8 mouse cellular contexts compared by ENCODE assay signal in the genomic region with DNA sequence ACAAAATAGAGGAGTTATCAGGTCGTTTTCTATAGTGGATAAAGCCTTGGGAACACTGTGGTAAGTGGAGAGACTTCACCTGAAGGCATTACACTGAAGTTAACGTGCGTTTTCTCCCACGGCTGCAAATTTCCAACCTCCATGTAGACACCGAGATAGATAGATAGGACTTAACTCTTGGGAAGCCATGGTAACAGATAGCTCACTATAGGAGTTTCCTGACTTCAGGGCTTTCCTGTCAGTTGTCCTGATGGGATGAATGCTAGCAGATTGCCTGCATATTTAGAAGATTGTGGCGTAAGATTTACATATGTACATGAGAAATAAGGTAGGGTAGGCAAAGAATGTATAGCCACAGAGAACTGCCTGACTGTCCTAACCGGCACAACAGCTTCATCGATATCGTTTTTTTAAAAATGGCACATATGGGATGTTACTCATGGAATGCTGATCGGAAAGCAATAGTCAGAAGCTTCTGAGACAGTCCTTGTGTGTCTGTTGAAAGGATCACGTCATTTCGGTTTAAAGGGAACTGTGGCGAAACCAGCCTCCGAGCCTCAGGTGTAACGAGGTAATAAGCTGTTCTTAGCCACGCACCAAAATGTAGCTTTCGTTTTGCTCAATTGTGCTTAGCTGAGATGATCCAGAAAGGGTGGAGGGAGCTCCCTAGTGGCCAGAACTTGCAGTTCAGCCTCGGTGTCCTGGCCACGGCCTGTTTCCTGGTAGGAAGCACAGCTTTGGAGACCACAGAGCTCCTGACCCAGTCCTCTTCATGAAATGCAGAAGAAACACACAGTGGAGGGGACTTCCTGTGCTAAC.
DNase-seq lines count a peak whose midpoint lies in the region; ATAC-seq and TF ChIP-seq lines count a peak whose summit lies in the region.

No protein-coding gene starts in this region.

- peaks cover 2% of the 10 kb centered on the region; the same call in 1 of the 2 replicates for H3K27me3 ChIP-seq in ES-Bruce4 (ENCODE audit: control insufficient read depth, insufficient read depth, low read length, poor library complexity, severe bottlenecking)
- no peaks in the 10 kb centered on the region for H3K27me3 ChIP-seq in forebrain, embryonic 14.5 days (replicated peaks; ENCODE audit: control insufficient read depth, insufficient read depth, low read length)
- no peaks in the 10 kb centered on the region for H3K27me3 ChIP-seq in neural tube, embryonic 15.5 days (replicated peaks)

- WGBS in forebrain, embryonic 14.5 days = 46% methylated on average over 19 of the region's 19 CpGs
- 40% methylated on average over 19 of the region's 19 CpGs for WGBS in neural tube, embryonic 15.5 days

- no peak overlapping the region for H3K9ac ChIP-seq in ES-Bruce4 (ENCODE audit: low read depth, poor library complexity, severe bottlenecking)
- peak overlapping the region; percentile 43; the same call in 1 of the 2 replicates for H3K9ac ChIP-seq in forebrain, embryonic 14.5 days (ENCODE audit: low read length)
- H3K9ac ChIP-seq in neural tube, embryonic 15.5 days (replicated peaks) = no peak overlapping the region; the same call in 1 of the 2 replicates

- peak; percentile 83 for TF ChIP-seq CTCF in ES-Bruce4 (IDR thresholded peaks at IDR 0.05; ENCODE audit: low read depth, low read length)

- intact Hi-C loops in heart, postnatal 14 days (cut with DNase I) = loop anchor here (1.0 kb wide), 1 partner anchor 404 kb away; no protein-coding TSS in a partner anchor

- peak; percentile 79 for DNase-seq in cerebellum, adult 11 months
- peak; percentile 85 for DNase-seq in forebrain, embryonic 14.5 days (ENCODE audit: low spot score)
- peak; percentile 80 to 89 for DNase-seq in heart, postnatal 14 days
- DNase-seq in layer of hippocampus, adult 11-12 months (ENCODE audit: low spot score) = peak; percentile 87
- DNase-seq in lung, adult 18-20 months = peak; percentile 84 to 88
- DNase-seq in testis, postnatal 14 days (ENCODE audit: low spot score) = peak; percentile 46

- TF ChIP-seq EP300 in ES-Bruce4 (IDR thresholded peaks at IDR 0.05; ENCODE audit: insufficient read depth, low read depth, low read length) = no peak

- H3K4me2 ChIP-seq in forebrain, embryonic 14.5 days (ENCODE audit: low read length) = peak overlapping the region; percentile 46
- H3K4me2 ChIP-seq in neural tube, embryonic 15.5 days = peak overlapping the region; percentile 54

- H3K4me3 ChIP-seq in ES-Bruce4 (ENCODE audit: low read depth, low read length) = no peak overlapping the region
- H3K4me3 ChIP-seq in forebrain, embryonic 14.5 days (ENCODE audit: low read depth, low read length) = peak overlapping the region; percentile 19; the same call in 1 of the 2 replicates
- H3K4me3 ChIP-seq in neural tube, embryonic 15.5 days (replicated peaks) = peak overlapping the region; percentile 37

- no peaks in the 10 kb centered on the region for H3K9me3 ChIP-seq in ES-Bruce4 (replicated peaks; ENCODE audit: control insufficient read depth, insufficient read depth, low read length, poor library complexity, severe bottlenecking)
- no peaks in the 10 kb centered on the region for H3K9me3 ChIP-seq in forebrain, embryonic 14.5 days (replicated peaks; ENCODE audit: control insufficient read depth, low read length)
- no peaks in the 10 kb centered on the region for H3K9me3 ChIP-seq in neural tube, embryonic 15.5 days (replicated peaks)

- no peak overlapping the region for H3K27ac ChIP-seq in ES-Bruce4 (ENCODE audit: insufficient read depth, low read length)
- H3K27ac ChIP-seq in forebrain, embryonic 14.5 days (ENCODE audit: low read depth, low read length) = no peak overlapping the region
- H3K27ac ChIP-seq in neural tube, embryonic 15.5 days (replicated peaks) = no peak overlapping the region

- TF ChIP-seq POLR2A in ES-Bruce4 (IDR thresholded peaks at IDR 0.05; ENCODE audit: insufficient read depth, low read length) = no peak

- no peaks in the 10 kb centered on the region for H3K36me3 ChIP-seq in ES-Bruce4 (ENCODE audit: control insufficient read depth, insufficient read depth, low read length, poor library complexity, severe bottlenecking)
- H3K36me3 ChIP-seq in forebrain, embryonic 14.5 days (ENCODE audit: control insufficient read depth, insufficient read depth, low read length) = 0 out of 2 replicates have a peak, but pooled peaks cover 4% of the 10 kb centered on the region
- peaks cover 4% of the 10 kb centered on the region for H3K36me3 ChIP-seq in neural tube, embryonic 15.5 days

- peak; percentile 95 for ATAC-seq in forebrain, embryonic 14.5 days
- ATAC-seq in neural tube, embryonic 15.5 days (ENCODE audit: low FRiP score) = peak; percentile 90

- no peaks in the 10 kb centered on the region for H3K4me1 ChIP-seq in ES-Bruce4 (ENCODE audit: control insufficient read depth, insufficient read depth, low read length)
- H3K4me1 ChIP-seq in forebrain, embryonic 14.5 days (ENCODE audit: control insufficient read depth, insufficient read depth, low read length) = no peaks in the 10 kb centered on the region
- 0 out of 2 replicates have a peak, but pooled peaks cover 5% of the 10 kb centered on the region for H3K4me1 ChIP-seq in neural tube, embryonic 15.5 days
